ENCODE assay signal across 19 mouse cellular contexts in the genomic region with DNA sequence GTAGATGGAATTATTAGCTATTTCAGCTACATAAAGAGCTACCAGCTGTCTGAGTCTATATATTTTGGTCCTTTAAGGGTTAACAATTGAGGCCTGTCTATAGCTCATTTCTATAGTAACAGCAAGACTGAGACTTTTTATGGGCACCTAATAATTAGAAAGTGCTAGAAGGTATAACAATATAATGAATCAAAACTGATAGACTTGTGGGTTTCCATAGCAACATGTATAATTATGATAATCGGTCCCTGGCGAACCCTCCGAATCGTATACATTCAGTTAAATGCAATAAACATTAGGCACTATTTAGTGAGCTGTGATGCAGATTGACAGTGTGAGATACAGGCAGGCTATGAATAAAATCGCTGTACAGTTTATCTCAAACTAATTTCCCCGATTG.
DNase-seq lines count a peak whose midpoint lies in the region; ATAC-seq and TF ChIP-seq lines count a peak whose summit lies in the region.
"Had no signal": no experiment of that assay in that cellular context is flagged by ENCODE, and none has a peak within 500 bp of the region (broad histone marks: within the 10 kb centered on the region; RNA-seq: fewer than 3 reads in every experiment).

No protein-coding gene starts in this region.

- H3K4me1 ChIP-seq in neural tube, embryonic 11.5 days (ENCODE audit: control insufficient read depth, insufficient read depth, low read length), result no peaks in the 10 kb centered on the region
- H3K4me1 ChIP-seq in hindbrain, embryonic 13.5 days (replicated peaks), result peaks cover 17% of the 10 kb centered on the region
- H3K4me1 ChIP-seq in midbrain, embryonic 14.5 days (ENCODE audit: control insufficient read depth, insufficient read depth, low read length), result peaks cover 34% of the 10 kb centered on the region
- H3K4me1 ChIP-seq in heart, adult 2 months (ENCODE audit: control insufficient read depth, insufficient read depth, low read length), result no peaks in the 10 kb centered on the region
- H3K4me1 ChIP-seq: limb, embryonic 13.5 days; liver, embryonic 15.5 days had no signal

- no peak for TF ChIP-seq POLR2A in heart, adult 2 months (IDR thresholded peaks at IDR 0.05; ENCODE audit: insufficient read depth, low read depth, low read length)

- H3K79me2 ChIP-seq in heart, adult 2 months (replicated peaks; ENCODE audit: control insufficient read depth, insufficient read depth, low read length), result no peaks in the 10 kb centered on the region

- H3K9ac ChIP-seq in neural tube, embryonic 11.5 days (ENCODE audit: low read length), result no peak overlapping the region
- no peak overlapping the region for H3K9ac ChIP-seq in hindbrain, embryonic 13.5 days
- peak overlapping the region; percentile 39; the same call in 1 of the 2 replicates for H3K9ac ChIP-seq in midbrain, embryonic 14.5 days (replicated peaks; ENCODE audit: low read length)
- H3K9ac ChIP-seq in heart, adult 2 months (ENCODE audit: low read depth, low read length), result no peak overlapping the region
- H3K9ac ChIP-seq: limb, embryonic 13.5 days; liver, embryonic 15.5 days had no signal

- no peak overlapping the region for H3K27ac ChIP-seq in neural tube, embryonic 11.5 days (ENCODE audit: low read depth, low read length)
- peak overlapping the region; percentile 92 for H3K27ac ChIP-seq in hindbrain, embryonic 13.5 days
- peak overlapping the region; percentile 90 for H3K27ac ChIP-seq in midbrain, embryonic 14.5 days (replicated peaks; ENCODE audit: low read depth, low read length)
- no peak overlapping the region for H3K27ac ChIP-seq in heart, adult 2 months
- H3K27ac ChIP-seq: limb, embryonic 13.5 days; liver, embryonic 15.5 days; stomach, postnatal 0 days had no signal

- no peak for TF ChIP-seq CTCF in heart, adult 2 months (IDR thresholded peaks at IDR 0.05)

- no peaks in the 10 kb centered on the region for H3K27me3 ChIP-seq in neural tube, embryonic 11.5 days (ENCODE audit: control insufficient read depth, insufficient read depth, low read length)
- no peaks in the 10 kb centered on the region for H3K27me3 ChIP-seq in hindbrain, embryonic 13.5 days
- no peaks in the 10 kb centered on the region for H3K27me3 ChIP-seq in midbrain, embryonic 14.5 days (ENCODE audit: control insufficient read depth, insufficient read depth, low read length)
- H3K27me3 ChIP-seq in heart, adult 2 months (ENCODE audit: control insufficient read depth, insufficient read depth, low read length), result no peaks in the 10 kb centered on the region
- H3K27me3 ChIP-seq: limb, embryonic 13.5 days; liver, embryonic 15.5 days had no signal

- no peak for TF ChIP-seq EP300 in heart, adult 2 months (IDR thresholded peaks at IDR 0.05; ENCODE audit: insufficient read depth, low read depth, low read length)

- H3K4me3 ChIP-seq in neural tube, embryonic 11.5 days (ENCODE audit: low read depth, low read length), result no peak overlapping the region
- no peak overlapping the region for H3K4me3 ChIP-seq in hindbrain, embryonic 13.5 days
- no peak overlapping the region for H3K4me3 ChIP-seq in midbrain, embryonic 14.5 days (replicated peaks; ENCODE audit: low read depth, low read length)
- H3K4me3 ChIP-seq in heart, adult 2 months, result no peak overlapping the region
- H3K4me3 ChIP-seq: limb, embryonic 13.5 days; liver, embryonic 15.5 days had no signal

- WGBS in neural tube, embryonic 11.5 days, result 67% methylated on average over 6 of the region's 6 CpGs
- 35% methylated on average over 6 of the region's 6 CpGs for WGBS in hindbrain, embryonic 13.5 days
- WGBS in midbrain, embryonic 14.5 days, result 22% methylated on average over 6 of the region's 6 CpGs
- 89% methylated on average over 6 of the region's 6 CpGs for WGBS in heart, adult 2 months

- no peaks in the 10 kb centered on the region for H3K9me3 ChIP-seq in neural tube, embryonic 11.5 days (ENCODE audit: control insufficient read depth, low read length)
- H3K9me3 ChIP-seq in hindbrain, embryonic 13.5 days, result no peaks in the 10 kb centered on the region
- H3K9me3 ChIP-seq in midbrain, embryonic 14.5 days (ENCODE audit: control insufficient read depth, low read length), result no peaks in the 10 kb centered on the region
- H3K9me3 ChIP-seq: limb, embryonic 13.5 days; liver, embryonic 15.5 days had no signal

- no peak overlapping the region for H3K4me2 ChIP-seq in neural tube, embryonic 11.5 days (ENCODE audit: low read depth)
- peak overlapping the region; percentile 10; the same call in 1 of the 2 replicates for H3K4me2 ChIP-seq in hindbrain, embryonic 13.5 days
- peak overlapping the region; percentile 54 for H3K4me2 ChIP-seq in midbrain, embryonic 14.5 days (ENCODE audit: low read length)
- H3K4me2 ChIP-seq: limb, embryonic 13.5 days; liver, embryonic 15.5 days had no signal

- intact Hi-C loops in heart, adult 2 months (cut with DNase I), result no loop called here

- peak; percentile 24 for DNase-seq in neural tube, embryonic 11.5 days (ENCODE audit: low spot score)
- DNase-seq in neural tube, embryonic 10.5 days (ENCODE audit: extremely low spot score, low spot score), result no peak
- DNase-seq in midbrain, embryonic 14.5 days, result peak; percentile 76
- no peak for DNase-seq in testis, postnatal 10 days (ENCODE audit: low spot score)
- no peak for DNase-seq in heart, adult 2 months
- DNase-seq in left cerebral cortex, adult 8-10 months (ENCODE audit: low spot score in 2 of 2), result no peak
- DNase-seq: cerebellum, postnatal 10 days; embryo, embryonic 11 days; gastrocnemius, postnatal 10 days; kidney, adult 9 months; right cerebral cortex, postnatal 25 days; thymus, postnatal 25 days had no signal

- peak; percentile 59; the same call in 1 of the 2 replicates for ATAC-seq in neural tube, embryonic 11.5 days (ENCODE audit: insufficient read depth, low FRiP score, low TSS enrichment)
- ATAC-seq in hindbrain, embryonic 13.5 days (ENCODE audit: low FRiP score), result peak; percentile 74
- peak; percentile 32; the same call in 1 of the 2 replicates for ATAC-seq in midbrain, embryonic 14.5 days (ENCODE audit: low FRiP score, low TSS enrichment)
- no peak for ATAC-seq in megakaryocyte-erythroid progenitor cell, adult 5-6 weeks (replicated peaks; ENCODE audit: low FRiP score, low TSS enrichment, poor library complexity, severe bottlenecking)
- ATAC-seq: inflammation-experienced regulatory T-cells, adult 6 months; lung, postnatal 0 days had no signal

- H3K36me3 ChIP-seq in neural tube, embryonic 11.5 days (ENCODE audit: control insufficient read depth, insufficient read depth, low read length), result no peaks in the 10 kb centered on the region
- H3K36me3 ChIP-seq in hindbrain, embryonic 13.5 days, result no peaks in the 10 kb centered on the region
- H3K36me3 ChIP-seq in midbrain, embryonic 14.5 days (ENCODE audit: control insufficient read depth, insufficient read depth, low read length), result no peaks in the 10 kb centered on the region
- H3K36me3 ChIP-seq in heart, adult 2 months (ENCODE audit: control insufficient read depth, insufficient read depth, low read length), result no peaks in the 10 kb centered on the region
- H3K36me3 ChIP-seq: limb, embryonic 13.5 days; liver, embryonic 15.5 days had no signal

Comparison
In these comparisons a context has a peak if more than half of its experiments do, and no peak if none do; other contexts are left out.
1. DNase-seq: peak in neural tube, embryonic 11.5 days (single experiment) and midbrain, embryonic 14.5 days (single experiment); none in neural tube, embryonic 10.5 days (single experiment), testis, postnatal 10 days (single experiment), heart, adult 2 months (0 of 2) and left cerebral cortex, adult 8-10 months (0 of 2).
2. H3K27ac ChIP-seq: peak in hindbrain, embryonic 13.5 days (single experiment) and midbrain, embryonic 14.5 days (single experiment); none in neural tube, embryonic 11.5 days (single experiment) and heart, adult 2 months (single experiment).